Mouse (Mus musculus): ENCODE data around the gene Ddr1. TPM values are rescaled to one million over a fixed set of nuclear protein-coding genes. Genes with fewer than 3 reads are reported as not detected.
A peak's percentile ranks its signal among the peaks of the same experiment; 100 is the strongest.

Gene Ddr1
- total RNA-seq, 2 experiments from 2014 or later = 49.0 to 51.5 TPM

GRCm38 (mm10) chr17:35697429-35697758 lies 7.0 kb downstream of the Ddr1 start:
- DNase-seq (ENCODE audit: low spot score in 2 of 2) = no peak

GRCm38 (mm10) chr17:35696691-35697090 lies 7.7 kb downstream of the Ddr1 start:
- no peak for DNase-seq (ENCODE audit: low spot score in 2 of 2)

GRCm38 (mm10) chr17:35695289-35695688 lies 9.1 kb downstream of the Ddr1 start:
- DNase-seq (ENCODE audit: low spot score in 2 of 2) = no peak

- no peak for DNase-seq (ENCODE audit: low spot score in 2 of 2)
Observed at GRCm38 (mm10) chr17:35693906-35694305, 10.5 kb downstream of the Ddr1 start.

- no peak for DNase-seq (ENCODE audit: low spot score in 2 of 2)
Observed at GRCm38 (mm10) chr17:35692368-35692767, 12.1 kb downstream of the Ddr1 start.

- DNase-seq (ENCODE audit: low spot score in 2 of 2) = no peak
Observed at GRCm38 (mm10) chr17:35691811-35692210, 12.6 kb downstream of the Ddr1 start.

GRCm38 (mm10) chr17:35689936-35690645 lies 14.3 kb downstream of the Ddr1 start:
- DNase-seq (ENCODE audit: low spot score in 2 of 2) = no peak

- DNase-seq (ENCODE audit: low spot score in 2 of 2) = no peak
Observed at GRCm38 (mm10) chr17:35688347-35689175, 15.9 kb downstream of the Ddr1 start.

- DNase-seq (ENCODE audit: low spot score in 2 of 2) = no peak
Observed at GRCm38 (mm10) chr17:35685061-35685460, 19.4 kb downstream of the Ddr1 start.

GRCm38 (mm10) chr17:35681986-35682385 lies 22.4 kb downstream of the Ddr1 start:
- no peak for DNase-seq (ENCODE audit: low spot score in 2 of 2)

GRCm38 (mm10) chr17:35680591-35680990 lies 23.8 kb downstream of the Ddr1 start:
- no peak for DNase-seq (ENCODE audit: low spot score in 2 of 2)

GRCm38 (mm10) chr17:35673416-35674035 lies 30.9 kb downstream of the Ddr1 start, which contains the start of gene Gtf2h4:
Gtf2h4 (minus strand) TSS chr17:35673739.
- DNase-seq (ENCODE audit: low spot score in 2 of 2) = peak; percentile 88 to 90

- no peak for DNase-seq (ENCODE audit: low spot score in 2 of 2)
Observed at GRCm38 (mm10) chr17:35672527-35672926, 31.9 kb downstream of the Ddr1 start.

GRCm38 (mm10) chr17:35671846-35672245 lies 32.6 kb downstream of the Ddr1 start:
- DNase-seq (ENCODE audit: low spot score in 2 of 2) = no peak

GRCm38 (mm10) chr17:35669731-35670130 lies 34.7 kb downstream of the Ddr1 start:
- DNase-seq (ENCODE audit: low spot score in 2 of 2) = no peak

GRCm38 (mm10) chr17:35667334-35668065 lies 36.9 kb downstream of the Ddr1 start, which contains the start of gene Vars2:
Vars2 (minus strand) TSS chr17:35667592.
- peak; percentile 96 to 97 for DNase-seq (ENCODE audit: low spot score in 2 of 2)

GRCm38 (mm10) chr17:35666851-35667256 lies 37.6 kb downstream of the Ddr1 start:
- peak in 1 of 2 experiments; percentile 39 for DNase-seq (ENCODE audit: low spot score in 2 of 2)

- peak; percentile 44 to 47 for DNase-seq (ENCODE audit: low spot score in 2 of 2)
Observed at GRCm38 (mm10) chr17:35665957-35666515, 38.4 kb downstream of the Ddr1 start.

- DNase-seq (ENCODE audit: low spot score in 2 of 2) = no peak
Observed at GRCm38 (mm10) chr17:35653086-35653485, 51.3 kb downstream of the Ddr1 start.

GRCm38 (mm10) chr17:35649429-35649828 lies 55.0 kb downstream of the Ddr1 start:
- DNase-seq (ENCODE audit: low spot score in 2 of 2) = no peak

Measured in left cerebral cortex, adult 18-20 months (tissue).